In genomic region chr4:155095238-155095900, GRCm38 (mm10) we compare ENCODE assay signal across 8 mouse cellular contexts. TPM values are rescaled to one million over a fixed set of nuclear protein-coding genes. Genes with fewer than 3 reads are reported as not detected.
DNase-seq lines count a peak whose midpoint lies in the region; ATAC-seq lines count a peak whose summit lies in the region.

No protein-coding gene starts in this region.

- 25% methylated on average over 8 of the region's 8 CpGs for WGBS in hindbrain, embryonic 15.5 days

- peak; percentile 84 for ATAC-seq in hindbrain, embryonic 15.5 days (ENCODE audit: low FRiP score, low read depth)

- H3K4me2 ChIP-seq in hindbrain, embryonic 15.5 days = no peak overlapping the region

- peak overlapping the region; percentile 47; the same call in 1 of the 2 replicates for H3K27ac ChIP-seq in hindbrain, embryonic 15.5 days (replicated peaks)

- no peaks in the 10 kb centered on the region for H3K9me3 ChIP-seq in hindbrain, embryonic 15.5 days

- peaks cover 5% of the 10 kb centered on the region; the same call in 1 of the 2 replicates for H3K4me1 ChIP-seq in hindbrain, embryonic 15.5 days (replicated peaks)

- no peak overlapping the region for H3K4me3 ChIP-seq in hindbrain, embryonic 15.5 days

- no peaks in the 10 kb centered on the region for H3K27me3 ChIP-seq in hindbrain, embryonic 15.5 days

- H3K9ac ChIP-seq in hindbrain, embryonic 15.5 days = no peak overlapping the region

- peak; percentile 84 for DNase-seq in T-cell, adult 2 months (ENCODE audit: low spot score)
- peak; percentile 90 to 95 for DNase-seq in cerebellum, postnatal 36 days
- DNase-seq in gastrocnemius, adult 18-20 months (ENCODE audit: low spot score) = peak; percentile 91
- DNase-seq in layer of hippocampus, postnatal 36 days = peak; percentile 82 to 85
- DNase-seq in lung, postnatal 25 days (ENCODE audit: low spot score) = peak; percentile 88
- DNase-seq in retina, embryonic 14.5 days (ENCODE audit: low spot score) = peak; percentile 96
- peak; percentile 71 to 73 for DNase-seq in thymus, postnatal 36 days

- no peaks in the 10 kb centered on the region for H3K36me3 ChIP-seq in hindbrain, embryonic 15.5 days

RNA-seq across cellular contexts. Expression of gene Morn1, which starts 9.0 kb away (rescaled TPM):
- total RNA-seq in gastrocnemius, adult 18-20 months (2021) = 1 to 10 TPM in 1 of 2 experiments, under 1 TPM in 1; 1.00 to 1.9 TPM
- polyA plus RNA-seq in hindbrain, embryonic 15.5 days (2015; fragmentation: Nextera tagmentation; extraction: Ambion mirVana) = 8.1 and 10.0 TPM in 2 replicates
- total RNA-seq in layer of hippocampus, postnatal 36 days (2021) = 10 to 100 TPM; 11.6 to 12.6 TPM

RNA-seq across cellular contexts. Expression of gene Rer1, which starts 9.2 kb away (rescaled TPM):
- 10 to 100 TPM; 53.0 to 58.0 TPM for total RNA-seq in gastrocnemius, adult 18-20 months (2021)
- 124 and 125 TPM in 2 replicates for polyA plus RNA-seq in hindbrain, embryonic 15.5 days (2015; fragmentation: Nextera tagmentation; extraction: Ambion mirVana)
- total RNA-seq in layer of hippocampus, postnatal 36 days (2021) = 10 to 100 TPM; 65.6 to 68.8 TPM

RNA-seq across cellular contexts. Expression of gene Pex10, which starts 28.6 kb away (rescaled TPM):
- 10 to 100 TPM; 11.2 to 12.6 TPM for total RNA-seq in gastrocnemius, adult 18-20 months (2021)
- polyA plus RNA-seq in hindbrain, embryonic 15.5 days (2015; fragmentation: Nextera tagmentation; extraction: Ambion mirVana) = 22.3 and 23.9 TPM in 2 replicates
- 10 to 100 TPM; 21.8 to 24.0 TPM for total RNA-seq in layer of hippocampus, postnatal 36 days (2021)

RNA-seq across cellular contexts. Expression of gene Plch2, which starts 38.8 kb away (rescaled TPM):
- total RNA-seq in gastrocnemius, adult 18-20 months (2021) = under 1 TPM; 0.09 TPM
- 17.9 and 18.2 TPM in 2 replicates for polyA plus RNA-seq in hindbrain, embryonic 15.5 days (2015; fragmentation: Nextera tagmentation; extraction: Ambion mirVana)
- 10 to 100 TPM; 96.6 to 96.9 TPM for total RNA-seq in layer of hippocampus, postnatal 36 days (2021)

Comparison
In these comparisons a context has a peak if more than half of its experiments do, and no peak if none do; other contexts are left out.
1. RNA of gene Morn1, which starts 9.0 kb away (total RNA-seq): 11.6 to 12.6 TPM in layer of hippocampus, postnatal 36 days; 1.00 to 1.9 TPM in gastrocnemius, adult 18-20 months; every median in the first group is over 4 times any median in the second.
2. Peak in every context shown above with its lines, with median percentiles within 50 percentile points of each other: DNase-seq.